Mouse (Mus musculus) hematopoietic stem cell, adult 5-6 weeks (primary cell): ENCODE measurements around the gene Foxk2. TPM values are rescaled to one million over a fixed set of nuclear protein-coding genes. Genes with fewer than 3 reads are reported as not detected.
"Not testable (repeated sequence)": the region's sequence is repeated elsewhere in the genome, so short reads cannot be mapped to it uniquely, and the experiment has no call there.

Experiments
- ATAC-seq, 2 experiments: fragments of 125-278 bp in 1 of 2; replicated peaks in 1 of 2; 2 replicates each; pipeline ENCODE4 v1.8.0; 2016 to 2017; ENCODE audit warnings: inconsistent platforms in 2 of 2, mild to moderate bottlenecking in 2 of 2, moderate number of reproducible peaks in 2 of 2, low read depth in 1 of 2, moderate TSS enrichment in 1 of 2; ENCODE audit not compliant: low FRiP score in 2 of 2, poor library complexity in 2 of 2, severe bottlenecking in 2 of 2, insufficient read depth in 1 of 2, low TSS enrichment in 1 of 2
- total RNA-seq: library from RNA; stranded (forward); fragments of 172-1452, 232-1000 nt; gene quantifications from 2 replicates; pipeline ENCODE4 v1.2.3, GENCODE M21; 2017

Foxk2 gene
- total RNA-seq, 1 experiment from 2014 or later: 34.6 TPM

GRCm38 (mm10) chr11:121342423-121342822 is 82.6 kb downstream of the Foxk2 start:
- not testable (repeated sequence) for ATAC-seq

GRCm38 (mm10) chr11:121347036-121347435 is 87.2 kb downstream of the Foxk2 start:
- no peak for ATAC-seq

- ATAC-seq: no peak
Measured at GRCm38 (mm10) chr11:121348166-121348565, 88.4 kb downstream of the Foxk2 start.

- not testable (repeated sequence) for ATAC-seq
Measured at GRCm38 (mm10) chr11:121348727-121349126, 88.9 kb downstream of the Foxk2 start.

GRCm38 (mm10) chr11:121353326-121354090 is 93.7 kb downstream of the Foxk2 start:
- peak; percentile 20 to 29; a peak in 1 of 4 replicates for ATAC-seq

GRCm38 (mm10) chr11:121354091-121354707 is 94.4 kb downstream of the Foxk2 start, which contains the start of gene Wdr45b:
Gene Wdr45b (minus strand): TSS chr11:121354445.
- peak; percentile 96 to 98 for ATAC-seq

Other genes starting within 250 kb of the Foxk2 start
- 2.5 and 3.2 TPM in 2 replicates for gene Cd7, start 220.6 kb upstream of the Foxk2 start, total RNA-seq
- not detected in 2 replicates for gene Sectm1b, start 196.4 kb upstream of the Foxk2 start, total RNA-seq
- 0.50 TPM in 1 of 2 replicates, not detected in the other for gene Sectm1a, start 178.8 kb upstream of the Foxk2 start, total RNA-seq
- gene Tex19.2, start 141.3 kb upstream of the Foxk2 start, total RNA-seq: not detected in 2 replicates
- not detected in 2 replicates for gene Tex19.1, start 113.8 kb upstream of the Foxk2 start, total RNA-seq
- not detected in 2 replicates for gene Uts2r, start 99.7 kb upstream of the Foxk2 start, total RNA-seq
- 9.6 and 12.0 TPM in 2 replicates for gene Hexdc, start 55.6 kb upstream of the Foxk2 start, total RNA-seq
- 3.6 and 10.6 TPM in 2 replicates for gene Ogfod3, start 55.3 kb upstream of the Foxk2 start, total RNA-seq
- 26.7 and 47.8 TPM in 2 replicates for gene Cybc1, start 30.7 kb upstream of the Foxk2 start, total RNA-seq
- gene Narf, start 22.7 kb upstream of the Foxk2 start, total RNA-seq: 27.1 and 28.9 TPM in 2 replicates
- gene Wdr45b, start 94.5 kb downstream of the Foxk2 start, total RNA-seq: 54.3 and 62.0 TPM in 2 replicates
- 1.4 and 1.5 TPM in 2 replicates for gene Rab40b, start 128.3 kb downstream of the Foxk2 start, total RNA-seq
- gene Fn3krp, start 161.4 kb downstream of the Foxk2 start, total RNA-seq: 14.4 and 26.5 TPM in 2 replicates
- 1.1 and 1.8 TPM in 2 replicates for gene Fn3k, start 174.9 kb downstream of the Foxk2 start, total RNA-seq
- gene Tbcd, start 192.0 kb downstream of the Foxk2 start, total RNA-seq: 47.0 and 50.4 TPM in 2 replicates